Mouse (Mus musculus) neural tube, embryonic 11.5 days (tissue): ENCODE data around the gene Ddx19a. TPM values are rescaled to one million over a fixed set of nuclear protein-coding genes. Genes with fewer than 3 reads are reported as not detected.
"Not testable (repeated sequence)": the region's sequence is repeated elsewhere in the genome, so short reads cannot be mapped to it uniquely, and the experiment has no call there.

Experiments used
- ATAC-seq: fragments of 200-750 bp; cut with Nextera tagmentation; 2 replicates; pipeline ENCODE4 v1.8.0; 2017; ENCODE audit warnings: moderate number of reproducible peaks, mild to moderate bottlenecking, moderate TSS enrichment, moderate library complexity; ENCODE audit not compliant: insufficient read depth, low FRiP score, low TSS enrichment
- DNase-seq: peaks from one replicate; pipeline ENCODE4 v3.0.0-alpha.2; 2015; ENCODE audit warnings: low spot score
- H3K27ac ChIP-seq: fragments of 300-500 bp; sonication (generic); 2 replicates; pipeline ENCODE4 v1.5.1; 2014; ENCODE audit warnings: low read depth, mild to moderate bottlenecking, low read length
- H3K27me3 ChIP-seq: fragments of 300-500 bp; sonication (generic); 2 replicates; pipeline ENCODE4 v1.6.1; 2014; ENCODE audit warnings: mild to moderate bottlenecking, low read length, mixed read lengths; ENCODE audit not compliant: control insufficient read depth, insufficient read depth
- H3K36me3 ChIP-seq: fragments of 300-500 bp; sonication (generic); 2 replicates; pipeline ENCODE4 v1.6.1; 2014; ENCODE audit warnings: mild to moderate bottlenecking, low read length, moderate library complexity, mixed read lengths; ENCODE audit not compliant: control insufficient read depth, insufficient read depth
- H3K4me1 ChIP-seq: fragments of 300-500 bp; sonication (generic); 2 replicates; pipeline ENCODE4 v1.6.1; 2014; ENCODE audit warnings: low read length, mixed read lengths; ENCODE audit not compliant: control insufficient read depth, insufficient read depth
- H3K4me2 ChIP-seq: fragments of 300-500 bp; sonication (generic); 2 replicates; pipeline ENCODE4 v1.6.1; 2014; ENCODE audit warnings: low read depth, mild to moderate bottlenecking, moderate library complexity
- H3K4me3 ChIP-seq: fragments of 300-500 bp; sonication (generic); 2 replicates; pipeline ENCODE4 v1.5.1; 2014; ENCODE audit warnings: low read depth, low read length
- H3K9ac ChIP-seq: fragments of 300-500 bp; sonication (generic); 2 replicates; pipeline ENCODE4 v1.6.1; 2014; ENCODE audit warnings: mild to moderate bottlenecking, low read length
- H3K9me3 ChIP-seq: fragments of 300-500 bp; sonication (generic); 2 replicates; pipeline ENCODE4 v1.6.1; 2016; ENCODE audit warnings: low read length; ENCODE audit not compliant: control insufficient read depth
- WGBS: fragments of 180-500 bp; shearing (Covaris S2); extraction: QIAGEN DNeasy Blood & Tissue Kit; methylation state at CpG from one replicate; pipeline ENCODE4 v1.1.7; 2014; 5-methylcytosine and 5-hydroxymethylcytosine counted together
- polyA plus RNA-seq: library from polyadenylated mRNA; unstranded; fragments of >200 nt; fragmentation: Nextera tagmentation; extraction: Ambion mirVana; gene quantifications from 2 replicates; pipeline ENCODE4 v1.2.1, GENCODE M21; 2014

Gene Ddx19a
- polyA plus RNA-seq, 1 experiment from 2014 or later = 33.7 TPM

DNA sequence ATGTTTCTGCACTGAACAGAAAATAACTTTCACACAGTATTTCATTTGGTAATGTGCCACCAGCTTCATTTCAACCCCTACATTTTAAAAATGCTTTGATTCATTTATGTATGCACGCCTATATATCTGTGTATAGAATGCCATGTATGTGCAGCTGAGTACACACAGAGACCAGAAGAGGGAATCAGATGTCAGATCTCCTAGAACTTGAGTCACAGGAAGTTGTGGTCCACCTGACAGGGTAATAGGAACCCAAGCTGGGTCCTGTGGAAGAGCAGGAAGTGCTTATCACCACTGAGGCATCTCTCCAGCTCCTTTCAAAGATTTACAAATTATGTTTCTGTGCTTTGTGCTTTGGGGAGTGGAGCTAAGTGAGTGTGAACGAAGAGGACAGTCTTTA is 16.3 kb downstream of the Ddx19a start:
- no peak for DNase-seq
- H3K9me3 ChIP-seq = no peaks in the 10 kb centered on the region
- no peak overlapping the region for H3K4me3 ChIP-seq
- no peaks in the 10 kb centered on the region for H3K4me1 ChIP-seq
- ATAC-seq = no peak
- no peak overlapping the region for H3K9ac ChIP-seq
- peaks cover 15% of the 10 kb centered on the region for H3K36me3 ChIP-seq
- no peak overlapping the region for H3K4me2 ChIP-seq
- no peak overlapping the region for H3K27ac ChIP-seq
- no peaks in the 10 kb centered on the region for H3K27me3 ChIP-seq
- WGBS = 95% methylated on average over 2 of the region's 2 CpGs

DNA sequence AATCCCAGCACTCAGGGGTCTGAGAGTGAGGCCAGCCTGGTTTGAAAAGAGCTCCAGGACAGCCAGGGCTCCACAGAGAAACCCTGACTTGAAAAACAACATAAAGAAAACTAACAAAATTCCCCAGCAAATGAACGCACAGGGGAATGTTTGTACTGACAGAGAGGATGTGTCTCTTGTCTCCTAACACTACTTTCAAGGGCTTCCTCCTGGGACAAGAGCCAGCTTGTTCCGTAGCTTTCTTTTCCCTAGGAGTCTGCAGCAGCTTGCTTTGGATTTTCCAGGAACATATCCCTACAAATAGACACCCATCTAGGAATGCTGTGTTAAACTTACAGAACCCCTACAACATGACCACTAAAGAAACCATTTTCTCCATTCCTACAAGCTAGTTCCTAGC is 19.6 kb downstream of the Ddx19a start:
- H3K27me3 ChIP-seq, H3K9me3 ChIP-seq, H3K4me1 ChIP-seq, H3K9ac ChIP-seq, H3K4me3 ChIP-seq, DNase-seq, H3K27ac ChIP-seq, H3K4me2 ChIP-seq, ATAC-seq: not testable (repeated sequence)
- WGBS = 97% methylated on average over 2 of the region's 2 CpGs
- H3K36me3 ChIP-seq = peaks cover 12% of the 10 kb centered on the region

DNA sequence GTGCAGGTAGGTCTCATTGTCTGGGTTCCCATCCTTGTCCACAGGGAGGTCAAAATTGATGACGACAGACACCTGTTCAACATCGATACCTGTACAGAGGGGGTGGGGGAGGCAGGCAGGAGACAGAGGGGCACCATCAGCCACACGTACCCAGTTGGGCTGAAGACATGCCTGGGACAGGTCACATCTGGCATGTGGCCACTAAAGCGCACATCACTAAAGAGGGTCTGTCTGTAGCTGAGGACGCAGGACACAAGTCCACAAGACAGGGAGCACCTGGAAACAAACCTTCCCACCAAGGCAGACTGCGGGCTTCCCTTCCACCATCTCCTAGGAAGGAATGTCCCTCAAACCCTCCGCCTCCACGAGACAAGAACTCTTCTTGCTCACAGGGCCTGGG is 21.1 kb downstream of the Ddx19a start:
- peaks cover 12% of the 10 kb centered on the region for H3K36me3 ChIP-seq
- not testable (repeated sequence) for H3K9ac ChIP-seq, H3K27me3 ChIP-seq, H3K4me2 ChIP-seq, H3K9me3 ChIP-seq, ATAC-seq, DNase-seq, H3K4me1 ChIP-seq, H3K27ac ChIP-seq, H3K4me3 ChIP-seq
- whole genome bisulfite sequencing = 94% methylated on average over 8 of the region's 8 CpGs

DNA sequence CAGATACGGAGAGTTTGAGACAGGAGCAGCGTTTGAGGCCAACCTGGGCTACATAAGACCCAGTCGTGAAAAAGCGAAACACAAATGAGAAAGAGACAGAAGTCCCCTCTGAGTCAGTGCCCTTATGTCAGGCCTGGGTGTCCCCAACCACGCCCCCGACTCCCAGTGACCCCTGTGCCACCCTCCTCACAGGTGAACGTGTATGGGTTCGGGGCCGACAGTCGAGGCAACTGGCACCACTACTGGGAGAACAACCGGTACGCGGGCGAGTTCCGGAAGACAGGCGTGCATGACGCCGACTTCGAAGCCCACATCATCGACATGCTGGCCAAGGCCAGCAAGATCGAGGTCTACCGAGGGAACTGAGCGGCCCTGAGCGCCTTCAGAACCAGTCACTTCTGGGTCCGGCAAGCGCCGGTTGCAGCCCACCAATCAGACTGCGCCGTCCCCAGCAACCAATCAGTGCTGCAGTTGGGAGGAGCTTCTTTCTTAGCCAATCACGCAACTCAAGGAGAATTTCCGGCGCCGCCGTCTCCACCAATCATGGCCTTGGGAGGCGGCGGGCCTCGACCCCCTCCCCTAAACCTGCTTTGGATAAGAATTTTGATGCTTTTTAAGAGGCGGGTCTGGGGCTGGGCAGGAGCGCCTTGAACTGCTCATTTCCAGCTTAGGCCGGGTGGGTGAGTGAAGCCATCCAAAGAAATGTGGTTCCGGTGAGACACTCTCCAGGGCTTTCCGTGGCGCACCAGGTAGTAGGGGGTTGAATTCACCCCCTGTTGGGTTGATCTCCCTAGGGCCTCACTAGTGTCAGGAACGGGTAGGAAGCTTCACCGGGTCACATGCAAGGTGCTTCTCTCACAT is 27.5 kb downstream of the Ddx19a start:
- peak overlapping the region; percentile 70 for H3K4me2 ChIP-seq
- ATAC-seq (peak; percentile 99), DNase-seq (peak; percentile 94)
- no peaks in the 10 kb centered on the region for H3K9me3 ChIP-seq
- WGBS = 5% methylated on average over 45 of the region's 45 CpGs
- H3K4me1 ChIP-seq = 0 out of 2 replicates have a peak, but pooled peaks cover 2% of the 10 kb centered on the region
- H3K27me3 ChIP-seq = no peaks in the 10 kb centered on the region
- no peak overlapping the region for H3K27ac ChIP-seq
- H3K36me3 ChIP-seq = peaks cover 5% of the 10 kb centered on the region; the same call in 1 of the 2 replicates
- peak overlapping the region; percentile 53 for H3K9ac ChIP-seq
- peak overlapping the region; percentile 45 for H3K4me3 ChIP-seq

DNA sequence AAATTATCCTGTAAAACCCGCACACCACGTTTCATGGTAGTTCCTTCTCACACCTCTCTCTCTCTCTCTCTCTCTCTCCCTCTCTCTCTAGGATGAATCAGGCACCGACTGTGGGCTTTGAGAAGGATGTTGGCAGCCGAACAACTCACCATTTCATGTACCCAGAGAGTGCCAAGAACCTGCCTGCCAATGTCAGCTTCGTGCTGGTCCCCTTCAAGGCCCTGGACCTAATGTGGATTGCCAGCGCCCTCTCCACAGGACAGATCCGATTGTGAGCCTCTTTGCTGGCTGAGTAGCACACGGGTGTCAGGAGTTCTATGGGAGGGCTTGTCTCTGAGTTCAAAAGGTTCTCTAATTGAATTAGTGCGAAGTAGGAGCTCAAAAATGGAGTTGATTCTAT is 30.3 kb downstream of the Ddx19a start:
- no peaks in the 10 kb centered on the region for H3K9me3 ChIP-seq
- H3K4me3 ChIP-seq = no peak overlapping the region
- peaks cover 3% of the 10 kb centered on the region; the same call in 1 of the 2 replicates for H3K36me3 ChIP-seq
- DNase-seq (no peak), ATAC-seq (no peak)
- 0 out of 2 replicates have a peak, but pooled peaks cover 2% of the 10 kb centered on the region for H3K4me1 ChIP-seq
- no peak overlapping the region for H3K27ac ChIP-seq
- no peak overlapping the region for H3K9ac ChIP-seq
- 84% methylated on average over 9 of the region's 9 CpGs for WGBS
- H3K27me3 ChIP-seq = no peaks in the 10 kb centered on the region
- H3K4me2 ChIP-seq = no peak overlapping the region

DNA sequence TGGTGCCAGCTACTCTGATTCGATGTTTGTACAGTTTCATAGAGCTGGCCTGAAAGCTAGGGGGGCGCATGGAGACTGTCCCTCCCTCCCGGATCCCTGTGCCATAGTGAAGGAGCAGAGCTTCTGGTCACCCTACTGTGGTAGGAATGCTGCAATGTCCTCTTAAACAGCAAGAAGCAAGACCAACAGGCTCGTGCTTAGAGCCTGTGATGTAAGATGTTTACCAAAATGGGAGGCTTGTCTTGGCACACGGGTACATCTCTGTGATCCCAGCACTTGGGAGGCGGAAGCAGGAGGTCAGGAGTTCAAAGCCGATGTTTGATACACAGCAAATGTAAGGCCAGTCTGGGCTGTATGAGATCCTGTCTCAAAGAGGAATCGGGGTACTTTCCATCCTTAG is 31.0 kb downstream of the Ddx19a start:
- DNase-seq = no peak
- H3K27ac ChIP-seq = no peak overlapping the region
- H3K4me3 ChIP-seq = no peak overlapping the region
- no peaks in the 10 kb centered on the region for H3K9me3 ChIP-seq
- WGBS = 96% methylated on average over 8 of the region's 8 CpGs
- H3K9ac ChIP-seq = no peak overlapping the region
- H3K4me2 ChIP-seq = no peak overlapping the region
- H3K36me3 ChIP-seq = peaks cover 3% of the 10 kb centered on the region; the same call in 1 of the 2 replicates
- 0 out of 2 replicates have a peak, but pooled peaks cover 2% of the 10 kb centered on the region for H3K4me1 ChIP-seq
- no peak for ATAC-seq
- no peaks in the 10 kb centered on the region for H3K27me3 ChIP-seq

DNA sequence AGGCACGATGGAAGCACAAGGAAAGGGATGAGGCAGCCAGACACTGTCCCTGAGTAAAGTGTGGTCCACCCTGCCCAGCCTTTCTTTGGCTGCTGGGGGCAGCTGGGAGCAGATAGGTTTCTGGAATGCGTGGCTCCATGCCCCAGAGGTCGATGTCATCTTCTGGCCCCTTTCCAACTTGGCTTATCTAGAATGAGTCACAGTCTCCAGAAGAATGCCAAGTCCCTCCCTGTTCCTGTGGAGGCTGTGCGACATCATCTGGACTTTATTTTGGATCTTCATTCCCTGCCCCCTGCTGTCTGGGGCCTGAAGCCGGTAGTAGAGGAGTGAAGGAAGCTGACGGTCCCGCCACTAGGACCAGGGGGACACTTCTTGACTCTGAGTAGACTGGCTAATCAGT is 32.0 kb downstream of the Ddx19a start:
- DNase-seq = no peak
- Histone ChIP-seq H3K4me3 (no peak overlapping the region), H3K4me1 (0 out of 2 replicates have a peak, but pooled peaks cover 2% of the 10 kb centered on the region), H3K9ac (no peak overlapping the region), H3K4me2 (no peak overlapping the region), H3K9me3 (no peaks in the 10 kb centered on the region), H3K27me3 (no peaks in the 10 kb centered on the region), H3K27ac (no peak overlapping the region), H3K36me3 (peaks cover 3% of the 10 kb centered on the region; the same call in 1 of the 2 replicates)
- 79% methylated on average over 7 of the region's 7 CpGs for WGBS
- no peak for ATAC-seq

DNA sequence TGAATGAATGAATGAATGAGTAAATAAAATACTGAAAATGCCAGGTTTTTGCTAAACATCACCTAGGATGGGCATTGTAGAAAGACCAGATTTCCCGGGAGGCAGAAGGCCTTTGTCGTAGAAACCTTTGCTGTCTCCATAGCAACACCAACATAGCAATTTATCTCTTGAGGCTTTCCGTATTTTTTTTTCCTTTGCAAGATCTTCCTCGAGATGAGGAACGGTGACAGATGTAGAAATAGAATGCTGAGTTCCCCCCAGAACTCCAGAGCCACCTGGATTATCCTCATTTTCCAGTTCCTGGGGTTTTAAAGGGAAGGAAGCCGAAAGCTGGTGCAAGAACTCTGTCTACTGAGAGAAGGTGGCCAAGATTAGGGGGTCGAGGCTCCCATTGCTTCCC is 32.9 kb downstream of the Ddx19a start:
- H3K4me1 ChIP-seq = no peaks in the 10 kb centered on the region
- 84% methylated on average over 7 of the region's 7 CpGs for WGBS
- DNase-seq = no peak
- no peak for ATAC-seq
- H3K27ac ChIP-seq = no peak overlapping the region
- no peaks in the 10 kb centered on the region for H3K9me3 ChIP-seq
- H3K4me3 ChIP-seq = no peak overlapping the region
- no peak overlapping the region for H3K9ac ChIP-seq
- peaks cover 3% of the 10 kb centered on the region; the same call in 1 of the 2 replicates for H3K36me3 ChIP-seq
- no peaks in the 10 kb centered on the region for H3K27me3 ChIP-seq
- no peak overlapping the region for H3K4me2 ChIP-seq

DNA sequence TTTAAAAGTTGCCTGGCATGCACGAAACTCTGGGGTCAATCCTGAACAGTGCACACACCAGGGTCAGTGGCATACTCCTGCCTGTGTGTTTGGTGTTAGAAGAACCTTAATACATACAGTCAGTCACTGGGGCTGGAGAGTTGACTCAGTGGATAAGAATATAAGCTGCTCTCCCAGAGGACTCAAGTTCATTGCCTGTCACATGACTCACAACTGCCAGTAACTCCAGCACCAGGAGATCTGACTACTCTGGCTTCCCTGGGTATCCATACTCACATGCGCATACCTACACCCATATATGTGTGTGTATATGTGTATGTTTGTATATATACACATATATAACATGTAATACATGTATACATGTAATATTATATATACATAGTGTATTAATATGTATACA is 34.5 kb downstream of the Ddx19a start:
- ATAC-seq = no peak
- peaks cover 8% of the 10 kb centered on the region; the same call in 1 of the 2 replicates for H3K36me3 ChIP-seq

More for the DNA sequence above, 34.5 kb downstream of the Ddx19a start:
- Histone ChIP-seq H3K9ac (no peak overlapping the region), H3K27me3 (no peaks in the 10 kb centered on the region), H3K9me3 (no peaks in the 10 kb centered on the region), H3K4me1 (no peaks in the 10 kb centered on the region), H3K4me2 (no peak overlapping the region), H3K4me3 (no peak overlapping the region), H3K27ac (no peak overlapping the region)
- 92% methylated on average over 2 of the region's 2 CpGs for WGBS
- no peak for DNase-seq
